Mouse (Mus musculus) liver, adult (tissue): Measurements from ENCODE around the gene Wdr17.

Experiments
- GATA4 ChIP-seq: IDR thresholded peaks from 2 replicates; pipeline ENCODE4 v1.6.1; 2014; ENCODE audit warnings: mild to moderate bottlenecking, low read length; ENCODE audit not compliant: insufficient replicate concordance

Gene Wdr17

DNA sequence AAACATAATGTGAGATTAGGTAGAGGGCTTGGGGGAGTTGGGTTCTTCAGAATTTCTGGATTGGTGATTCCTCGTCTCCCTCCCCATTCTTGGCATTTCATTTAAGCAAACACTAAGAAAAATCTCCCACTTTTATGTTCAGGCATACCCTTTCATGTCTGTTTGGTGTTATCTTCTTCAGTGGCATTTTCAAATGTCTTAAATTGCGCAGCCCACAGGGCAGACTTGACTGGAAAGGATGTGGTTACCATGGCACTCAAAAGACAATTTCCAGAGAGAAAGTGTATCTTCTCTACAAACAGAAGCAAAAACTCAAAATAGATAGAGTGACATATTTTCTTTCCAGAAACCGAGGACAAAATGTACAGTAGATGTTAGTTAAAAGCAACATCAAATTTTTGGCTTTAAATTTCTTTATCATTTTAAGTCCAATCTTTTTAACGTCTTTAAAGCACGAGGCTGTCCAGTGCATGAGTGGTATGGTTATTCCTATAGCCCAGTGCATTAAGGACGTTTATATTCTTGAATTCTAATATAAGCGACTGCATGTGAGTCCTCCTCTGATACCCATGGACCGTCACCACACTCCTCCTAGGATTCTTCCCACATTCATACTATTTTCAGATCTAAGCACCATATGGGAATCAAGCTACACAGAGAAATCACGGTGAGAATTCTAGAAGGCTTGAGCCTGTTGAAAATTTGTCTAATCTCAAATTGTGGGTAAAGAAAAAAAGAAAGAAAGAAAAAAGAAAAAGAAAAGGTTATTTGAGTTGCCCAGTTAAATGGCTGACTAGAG, at the start of gene Wdr17:
TSS of gene Wdr17 (minus strand) at position 198 of the 799 bp plus-strand sequence.
- TF ChIP-seq GATA4, result no peak

DNA sequence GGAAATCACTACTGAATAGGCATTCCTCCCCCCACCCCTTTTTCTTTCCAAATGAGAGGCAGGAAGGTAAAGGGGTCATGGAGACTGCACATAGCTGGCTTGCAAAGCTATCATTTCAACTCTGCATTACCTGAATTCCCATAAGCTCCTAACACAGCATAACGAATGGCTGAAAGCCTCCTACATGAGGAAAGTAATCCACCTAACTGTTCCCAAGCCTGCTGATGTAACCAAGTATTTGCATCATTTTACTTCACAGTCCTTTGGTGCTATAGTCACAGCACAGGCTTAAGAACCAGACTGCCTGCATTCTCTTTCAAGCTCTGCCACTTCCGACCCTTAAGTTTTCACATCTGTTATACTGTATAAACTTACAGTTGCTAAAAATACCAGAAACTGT, 45.3 kb upstream of the Wdr17 start:
- TF ChIP-seq GATA4, result no peak

DNA sequence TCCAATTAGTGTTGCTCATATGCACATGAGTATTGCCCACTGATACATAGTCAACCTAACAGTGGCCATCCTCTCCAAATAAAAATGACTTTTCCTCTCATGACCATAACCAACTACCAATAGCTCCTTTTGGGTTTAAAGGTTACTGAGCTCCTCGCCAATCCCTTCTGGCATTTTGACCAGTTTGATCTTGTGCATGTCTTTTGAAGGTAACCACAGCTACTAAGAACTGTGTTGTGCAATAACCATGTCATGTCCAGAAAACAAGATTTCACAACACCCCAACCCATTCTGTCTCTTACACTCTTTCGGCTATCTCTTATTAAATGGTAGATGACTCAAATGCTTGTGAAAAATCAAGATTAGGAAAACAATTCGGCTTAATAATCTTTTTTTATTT, 38.0 kb upstream of the Wdr17 start:
- TF ChIP-seq GATA4, result no peak

DNA sequence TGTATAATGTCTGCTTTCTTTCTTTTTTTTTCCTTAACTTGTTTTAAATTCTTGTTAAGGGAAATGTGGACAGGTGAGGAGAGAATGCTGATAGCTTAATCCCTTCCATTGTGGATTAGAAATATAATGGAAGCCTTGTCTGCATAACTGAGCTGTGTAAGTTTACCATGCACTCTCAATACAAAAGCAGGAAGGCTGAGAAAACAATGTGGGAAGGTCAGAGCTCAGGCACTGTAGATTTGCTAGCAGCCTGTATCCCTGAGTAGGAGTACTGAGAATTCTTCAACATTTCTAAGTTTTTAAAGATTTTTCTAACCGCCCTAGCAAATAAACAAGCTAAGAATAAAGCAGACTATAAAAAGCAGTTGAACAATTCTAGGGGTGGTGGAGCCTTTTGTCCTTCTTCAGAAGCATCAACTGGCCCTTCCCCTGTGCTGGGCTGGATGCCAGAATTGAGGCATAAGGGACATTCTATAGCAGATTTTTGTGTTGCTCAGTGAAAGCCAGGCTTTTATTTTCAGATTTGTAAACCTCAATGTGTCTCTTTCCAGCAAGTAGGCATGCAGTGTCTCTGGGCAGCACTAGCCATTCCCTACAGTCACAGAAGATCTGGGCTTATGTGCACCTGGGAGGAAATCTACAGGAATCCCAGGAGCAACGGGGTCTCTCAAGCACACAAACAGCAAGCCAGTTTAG, 35.3 kb upstream of the Wdr17 start:
- TF ChIP-seq GATA4, result no peak

DNA sequence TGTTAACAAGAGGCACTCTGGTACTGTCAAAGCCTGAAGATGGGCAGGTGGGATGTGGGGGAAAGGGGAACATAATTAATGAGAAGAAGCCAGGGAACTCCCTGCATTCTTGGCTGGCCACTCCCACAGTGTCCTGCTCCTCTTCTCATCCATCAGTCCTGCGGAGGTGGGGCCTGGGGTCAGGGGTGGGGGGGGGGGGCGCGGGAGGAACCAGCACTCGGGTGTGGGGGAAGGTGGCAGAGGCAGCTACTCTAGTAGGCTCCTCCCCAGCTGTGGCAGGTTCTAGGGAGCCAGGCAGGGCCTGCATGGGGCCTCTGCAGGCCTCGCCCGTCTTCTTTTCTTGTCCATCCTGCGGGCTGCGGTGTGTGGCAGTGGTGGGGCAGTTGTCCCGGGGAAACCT, 30.7 kb upstream of the Wdr17 start:
- no peak for TF ChIP-seq GATA4

DNA sequence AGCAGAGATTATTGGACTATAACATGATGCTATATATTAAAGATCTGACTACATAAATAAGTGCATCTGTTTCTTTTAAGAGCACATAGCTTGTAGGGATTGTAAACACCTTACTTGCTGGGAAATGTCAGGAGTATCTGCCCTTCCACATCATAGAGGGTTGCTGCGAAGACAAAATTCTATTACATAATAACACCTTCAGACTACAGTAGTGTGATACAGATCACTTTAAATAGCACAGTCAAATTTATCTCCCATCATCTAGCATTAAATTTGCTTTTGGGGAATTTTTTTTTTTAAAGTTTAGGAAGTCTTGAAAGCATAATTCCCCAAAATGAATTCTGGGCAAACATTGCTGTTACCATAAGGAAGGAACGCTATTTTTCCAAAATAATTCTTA, 25.9 kb upstream of the Wdr17 start:
- no peak for TF ChIP-seq GATA4

DNA sequence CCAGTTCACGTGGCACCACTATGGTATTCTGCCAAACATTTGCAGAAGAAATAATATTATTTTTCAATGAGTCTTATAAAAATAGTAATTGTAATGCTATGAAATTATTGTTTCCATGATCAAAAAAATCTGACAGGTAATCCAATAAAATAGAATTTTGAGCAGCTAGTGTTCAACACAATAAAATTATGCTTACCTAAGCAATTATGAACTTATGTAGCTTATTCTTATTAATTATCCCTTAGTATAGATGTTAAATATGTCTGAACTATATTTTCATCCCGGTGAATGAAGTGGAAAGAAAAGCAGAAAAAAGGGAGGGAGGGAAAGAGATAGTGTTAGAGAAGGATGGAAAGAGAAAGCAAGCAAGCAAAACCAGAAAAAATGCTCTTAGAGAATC, 12.5 kb upstream of the Wdr17 start:
- TF ChIP-seq GATA4, result no peak

DNA sequence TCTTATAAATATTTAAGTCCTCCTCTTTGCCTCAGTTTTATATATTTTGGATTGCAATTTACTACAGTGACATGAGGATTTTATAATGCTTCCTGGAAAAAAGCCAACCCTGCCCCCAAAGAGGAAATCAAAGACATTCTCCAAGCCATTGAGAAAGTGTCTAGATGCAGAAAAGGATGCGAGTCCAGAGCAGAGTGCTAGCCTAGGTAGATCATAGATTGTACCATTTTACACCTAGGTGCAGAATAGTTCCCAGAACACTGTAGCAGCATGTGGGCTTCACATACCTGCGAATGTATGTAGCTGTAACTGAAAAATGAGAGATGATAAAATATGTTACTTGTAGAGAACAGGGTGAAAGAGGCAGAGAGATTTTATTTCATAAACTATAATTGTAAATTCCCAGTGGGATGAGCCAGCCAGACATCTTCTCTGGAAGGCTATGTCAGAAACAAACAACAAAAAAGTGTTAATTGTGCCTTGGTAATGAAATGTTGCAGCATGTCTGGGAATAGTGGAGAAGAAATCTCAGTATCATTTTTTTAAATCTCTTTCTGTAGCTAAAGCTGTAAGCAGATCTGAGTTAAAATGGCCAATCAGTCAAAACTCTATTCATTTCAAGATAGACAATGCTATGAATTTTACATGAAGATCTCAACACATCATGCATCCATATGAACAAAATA, 7.8 kb upstream of the Wdr17 start:
- TF ChIP-seq GATA4, result no peak

DNA sequence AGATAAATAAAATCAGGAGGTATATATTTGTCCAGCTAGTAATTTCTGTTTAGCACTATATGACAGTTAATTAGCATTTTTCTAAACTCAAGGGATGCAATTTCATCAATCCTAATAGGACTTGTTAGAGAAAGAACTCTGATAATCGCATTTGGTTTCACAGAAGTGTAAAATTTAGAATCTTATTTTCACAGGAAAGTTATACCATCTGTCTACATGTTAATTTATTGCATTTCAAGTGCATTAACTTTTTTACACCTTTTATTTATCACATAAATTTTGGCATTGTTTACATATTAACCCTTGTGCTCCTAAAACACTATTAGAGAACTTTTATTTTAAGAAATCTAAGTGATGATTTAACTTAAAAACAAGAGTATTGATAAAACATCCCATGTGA, 7.2 kb upstream of the Wdr17 start:
- no peak for TF ChIP-seq GATA4

DNA sequence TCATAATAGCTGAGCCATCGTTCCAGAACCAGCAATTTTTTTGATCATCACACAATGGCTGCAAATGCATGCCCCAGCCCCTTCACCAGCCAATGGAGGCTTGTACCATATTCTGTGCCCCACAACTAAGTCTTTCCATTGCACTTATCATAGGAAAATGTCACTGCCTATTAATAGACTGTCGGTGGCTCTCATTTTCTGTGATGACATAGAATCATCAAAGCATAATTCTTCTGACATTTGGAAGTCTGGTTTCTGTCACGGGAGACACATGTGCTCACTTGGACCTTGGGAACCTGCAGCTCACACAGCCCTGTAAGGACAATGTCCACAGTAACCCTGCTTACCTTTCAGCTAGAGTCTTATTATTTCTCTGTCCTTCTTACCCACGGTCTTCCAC, 424 bp downstream of the Wdr17 start:
- TF ChIP-seq GATA4, result no peak

DNA sequence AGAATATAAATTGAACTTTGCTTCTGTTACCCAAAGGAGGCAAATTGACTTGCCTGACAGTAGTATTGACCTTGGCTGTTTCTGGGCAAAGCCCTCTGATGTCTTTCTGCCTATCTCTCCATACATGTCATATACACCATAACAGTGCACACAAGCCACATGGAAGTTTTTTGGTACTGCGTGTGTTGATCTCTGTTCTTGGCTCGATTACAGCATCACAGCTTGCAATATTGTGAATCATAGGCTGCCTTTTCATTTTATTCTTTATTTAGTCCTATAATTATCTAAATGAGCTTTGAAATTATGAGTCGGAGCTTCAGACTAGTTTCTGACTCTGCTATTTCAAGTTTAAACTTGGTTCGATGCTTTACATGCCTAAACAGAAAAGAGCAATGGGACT, 10.5 kb downstream of the Wdr17 start:
- no peak for TF ChIP-seq GATA4

DNA sequence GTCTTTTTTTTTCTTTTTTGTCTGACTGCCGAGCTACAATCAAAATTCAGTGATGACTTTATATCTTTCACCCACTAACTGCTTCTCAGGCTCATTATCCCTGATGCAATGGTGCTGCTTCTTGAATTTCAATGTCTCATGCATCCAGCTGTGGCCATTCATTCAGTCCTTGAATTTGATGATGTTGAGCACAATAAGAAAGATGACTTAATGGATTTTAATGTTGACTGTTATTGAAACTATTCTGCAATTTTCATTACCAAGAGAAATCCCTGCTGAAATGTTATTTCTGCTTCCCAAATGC, 22.3 kb downstream of the Wdr17 start:
- no peak for TF ChIP-seq GATA4

DNA sequence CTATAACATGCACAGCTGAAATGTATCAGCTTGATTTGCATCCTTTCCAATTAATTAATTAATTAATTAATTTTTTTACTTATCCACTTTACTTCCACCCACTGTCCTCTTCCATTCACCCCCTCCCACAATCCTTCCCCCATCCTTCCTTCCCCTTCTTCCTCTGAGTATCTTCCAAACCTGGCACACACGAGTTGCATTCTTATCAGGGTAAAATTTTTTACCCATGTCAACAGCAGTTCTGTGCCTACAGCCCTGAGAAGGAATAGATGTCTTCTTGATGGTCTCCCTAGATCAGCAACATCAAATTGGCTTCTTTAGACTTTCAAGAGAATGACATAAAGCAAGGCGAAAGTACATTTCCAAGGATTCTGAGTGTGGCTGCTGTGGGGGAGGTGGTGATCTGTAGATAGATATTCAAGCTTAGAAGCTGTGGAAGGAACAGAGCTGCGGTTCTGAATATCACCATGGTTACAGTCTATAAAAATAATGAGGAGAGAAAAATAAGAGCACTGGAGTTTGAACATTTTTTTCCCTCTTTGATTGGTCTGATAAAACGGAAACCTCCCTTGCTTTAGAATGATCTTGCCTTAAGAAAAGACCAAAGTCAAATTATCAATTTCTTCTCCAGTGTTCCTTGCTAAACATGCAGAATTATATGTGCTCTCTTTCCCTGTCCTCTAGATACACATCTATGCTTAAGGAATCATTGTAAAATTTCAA, 22.8 kb downstream of the Wdr17 start:
- TF ChIP-seq GATA4, result no peak

DNA sequence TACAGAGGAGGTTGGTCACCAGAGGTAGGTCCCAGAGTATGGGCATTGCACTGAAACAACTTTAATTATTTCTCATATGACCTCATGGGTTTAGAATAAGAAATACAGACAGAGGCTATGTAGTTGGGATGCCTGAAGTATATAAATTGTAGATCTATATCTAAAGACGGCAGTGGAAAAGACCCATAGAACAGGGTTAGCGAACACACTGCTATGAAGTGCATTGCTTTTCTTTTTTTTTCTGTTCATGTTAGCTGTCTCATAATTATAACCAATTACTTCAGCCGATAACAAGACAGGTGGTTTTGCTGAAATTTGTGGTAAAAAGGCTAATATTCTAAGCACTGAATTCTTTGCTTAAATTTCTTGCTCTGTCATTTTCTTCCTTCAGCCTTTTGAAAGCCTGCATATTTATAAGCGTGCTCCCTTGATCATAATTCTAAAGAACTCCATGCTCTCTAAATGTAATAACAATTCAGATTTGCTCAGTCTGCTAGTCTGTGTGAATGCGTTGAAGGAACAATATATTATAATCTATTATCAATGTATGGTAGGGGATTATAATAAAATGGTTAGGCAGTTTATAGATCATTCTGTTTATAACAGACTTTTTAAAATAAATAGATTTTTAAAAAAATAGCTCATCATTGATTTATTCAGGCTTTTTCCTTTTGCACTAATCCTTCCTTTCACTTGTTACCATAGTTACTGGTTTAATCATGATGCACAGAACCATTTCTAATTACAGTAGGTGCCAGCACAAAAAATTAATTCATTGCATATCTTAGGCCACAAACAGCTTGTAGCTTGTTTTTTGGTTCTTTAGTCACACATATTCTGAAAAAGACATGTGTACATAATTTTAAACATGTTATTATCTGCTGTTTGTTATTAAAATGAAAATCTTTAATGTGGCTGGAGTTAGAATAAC, 50.7 kb downstream of the Wdr17 start:
- TF ChIP-seq GATA4, result no peak
